Mouse (Mus musculus) mouse embryonic stem cell (cell line): ENCODE measurements around the gene 1700011L22Rik.

Experiments
- in situ Hi-C, 2 experiments: fragments of 300-500 bp; cut with MboI; formaldehyde crosslinking; loops; 1 replicate in 1 of 2; 3 replicates in 1 of 2; pipeline ENCODE4 v1.14.3; 2019 to 2020; ENCODE audit warnings: low sequenced_read_pairs in 2 of 2, low pct_unique_long_range_greater_than_20kb in 1 of 2, mixed read lengths in 1 of 2; ENCODE audit not compliant: unreplicated experiment in 1 of 2

1700011L22Rik gene

DNA sequence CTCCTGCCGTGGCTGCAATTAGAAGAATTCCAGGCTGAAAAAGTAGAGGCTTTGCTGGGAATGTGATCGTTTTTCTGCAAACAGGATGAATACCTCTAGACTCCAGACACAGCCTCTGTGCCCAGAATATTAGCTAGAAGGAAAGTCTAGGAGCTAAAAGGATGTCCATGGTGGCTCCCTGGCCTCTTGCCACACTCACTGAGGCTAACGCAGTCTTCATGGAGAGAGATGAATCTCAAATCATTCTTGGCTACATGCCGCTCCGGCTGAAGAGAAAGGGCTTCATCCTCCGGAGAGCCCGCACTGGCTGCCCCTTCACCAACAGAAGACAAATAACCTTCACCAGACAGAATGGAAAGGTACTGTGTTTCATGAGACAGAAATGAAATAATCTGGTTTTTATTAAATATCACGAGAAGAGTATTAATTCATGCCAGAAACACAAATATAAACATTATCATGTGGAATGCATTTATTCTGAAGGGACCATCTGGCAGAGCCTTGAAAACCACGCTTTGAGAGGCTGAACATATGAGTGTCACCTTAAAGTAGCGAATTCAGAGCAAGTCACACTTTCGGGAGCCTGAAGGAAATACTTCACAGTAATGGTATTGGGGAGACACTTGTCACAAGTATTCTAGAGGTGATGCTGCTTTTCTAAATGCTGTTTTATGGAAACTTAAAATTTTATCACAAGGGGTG, 46.8 kb downstream of the 1700011L22Rik start:
- in situ Hi-C loops: no loop called here

- in situ Hi-C loops: no loop called here
Measured at GRCm38 (mm10) chr8:79198675-79199074, 49.7 kb downstream of the 1700011L22Rik start.

DNA sequence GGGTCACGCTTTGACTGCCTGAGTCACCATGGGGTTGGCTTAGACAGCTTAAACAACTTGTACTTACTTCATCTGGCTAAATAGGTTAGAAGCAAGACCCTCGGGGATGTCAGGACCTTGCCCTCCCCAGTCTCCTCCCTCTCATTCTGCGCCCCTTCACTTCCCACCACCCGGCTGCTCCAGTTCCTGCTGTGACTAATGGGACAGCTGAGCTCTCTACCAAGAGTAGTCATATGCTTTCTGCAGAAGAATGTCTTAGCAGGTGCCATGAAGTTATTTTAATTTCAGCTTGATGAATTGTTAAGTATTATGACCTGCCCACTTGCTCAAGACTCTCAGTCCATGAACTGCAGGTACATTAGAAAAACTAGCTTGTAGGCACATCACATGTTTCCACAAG, 51.9 kb downstream of the 1700011L22Rik start:
- in situ Hi-C loops: no loop called here

- in situ Hi-C loops: no loop called here
Measured at GRCm38 (mm10) chr8:79190071-79190470, 58.3 kb downstream of the 1700011L22Rik start.

- in situ Hi-C loops: no loop called here
Measured at GRCm38 (mm10) chr8:79185488-79185887, 62.9 kb downstream of the 1700011L22Rik start.

DNA sequence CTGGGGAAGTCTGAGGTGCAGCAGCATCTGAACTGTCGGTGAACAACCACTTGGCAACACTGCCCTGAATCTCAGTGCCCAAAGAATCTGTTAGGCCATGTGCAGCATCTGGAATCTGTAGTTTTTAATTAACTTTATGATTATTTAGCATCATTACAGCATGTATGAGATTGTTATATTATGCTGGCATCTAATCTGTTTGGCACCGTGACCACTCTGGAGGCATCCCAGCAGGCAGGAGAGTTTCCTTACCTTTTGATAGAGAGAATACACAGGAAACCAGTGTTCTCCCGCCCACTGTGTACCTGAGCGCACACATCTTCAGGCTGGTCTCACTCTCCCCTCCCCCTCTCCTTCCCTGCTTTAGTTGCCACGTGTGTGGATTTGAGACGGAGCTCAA, 68.7 kb downstream of the 1700011L22Rik start:
- in situ Hi-C loops: no loop called here

DNA sequence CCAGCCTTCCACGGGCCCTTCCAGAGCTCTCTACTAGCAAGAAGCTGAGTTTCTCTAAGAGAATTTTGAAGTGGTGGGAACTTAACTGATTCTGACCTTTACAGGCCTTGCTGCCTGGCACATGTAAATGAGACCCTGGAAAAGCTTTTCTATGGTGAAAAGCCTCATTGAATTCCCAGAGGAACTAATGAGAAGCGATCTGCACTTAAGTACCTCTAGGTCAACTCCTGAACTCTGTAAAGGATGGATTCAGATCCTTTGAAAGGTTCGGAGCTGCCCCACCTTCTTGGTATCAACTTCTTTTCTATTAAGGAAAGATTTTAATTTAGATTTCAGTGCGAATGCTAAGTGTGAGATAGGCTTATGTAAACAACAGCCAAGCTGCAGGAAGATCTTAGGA, 72.4 kb downstream of the 1700011L22Rik start:
- in situ Hi-C loops: no loop called here

DNA sequence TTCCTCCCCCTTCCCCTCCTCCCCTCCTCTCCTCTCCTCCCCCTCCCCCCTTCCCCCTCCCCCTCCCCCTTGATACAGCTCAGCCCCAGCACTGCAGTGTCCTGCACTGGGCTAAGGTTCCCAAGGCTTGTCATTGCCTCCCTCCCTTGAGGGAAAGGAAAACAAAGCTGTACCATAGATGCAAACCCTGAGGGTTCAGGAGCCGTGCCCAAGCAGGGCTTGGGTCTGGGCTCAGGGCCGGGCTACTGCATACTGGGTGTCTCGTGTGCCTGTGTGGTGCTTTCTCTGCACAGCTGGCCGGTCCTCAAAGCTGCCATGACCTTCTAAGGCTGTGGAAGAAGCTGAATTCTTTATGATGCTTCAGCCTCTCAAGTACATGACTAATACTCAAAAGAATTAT, 74.8 kb downstream of the 1700011L22Rik start:
- in situ Hi-C loops: no loop called here

GRCm38 (mm10) chr8:79165276-79165675, 83.1 kb downstream of the 1700011L22Rik start:
- in situ Hi-C loops: no loop called here

GRCm38 (mm10) chr8:79164336-79164735, 84.0 kb downstream of the 1700011L22Rik start:
- in situ Hi-C loops: no loop called here

DNA sequence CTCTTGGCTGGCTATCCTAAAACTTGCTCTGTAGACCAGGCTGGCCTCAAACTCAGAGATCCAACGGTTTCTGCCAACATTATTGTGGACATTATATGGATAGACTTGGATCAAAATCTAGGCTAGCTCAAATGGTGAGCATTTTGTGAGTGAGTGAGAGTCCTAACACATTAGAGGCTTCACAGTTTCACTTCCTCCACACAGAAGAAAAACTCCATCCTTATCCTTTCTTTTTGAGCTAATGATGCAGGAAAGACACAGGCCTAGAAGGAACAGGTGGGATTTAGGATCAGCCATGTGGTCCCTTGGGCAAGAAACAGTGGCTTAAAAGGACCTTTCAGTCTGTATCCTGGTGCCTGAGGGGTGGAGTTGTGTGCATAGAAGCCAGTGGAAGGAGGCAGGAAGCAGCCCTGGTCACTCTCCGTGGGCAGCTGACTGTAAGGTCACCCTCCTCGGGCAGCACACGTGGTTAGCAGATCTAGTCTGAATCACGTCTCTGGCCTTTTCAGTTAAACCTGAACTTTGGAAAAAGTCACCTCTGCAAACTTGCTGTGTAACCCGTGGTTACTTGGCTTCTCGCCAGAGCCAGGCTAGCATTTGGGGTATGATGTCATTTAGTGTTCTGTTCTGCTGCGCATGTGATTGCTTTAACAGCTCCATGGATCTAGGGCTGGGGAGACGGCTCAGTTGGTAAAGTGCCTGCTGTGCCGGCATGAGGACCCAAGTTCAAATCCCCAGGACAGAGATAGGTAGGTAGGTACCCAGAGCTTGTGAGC, 85.6 kb downstream of the 1700011L22Rik start:
- in situ Hi-C loops: no loop called here

DNA sequence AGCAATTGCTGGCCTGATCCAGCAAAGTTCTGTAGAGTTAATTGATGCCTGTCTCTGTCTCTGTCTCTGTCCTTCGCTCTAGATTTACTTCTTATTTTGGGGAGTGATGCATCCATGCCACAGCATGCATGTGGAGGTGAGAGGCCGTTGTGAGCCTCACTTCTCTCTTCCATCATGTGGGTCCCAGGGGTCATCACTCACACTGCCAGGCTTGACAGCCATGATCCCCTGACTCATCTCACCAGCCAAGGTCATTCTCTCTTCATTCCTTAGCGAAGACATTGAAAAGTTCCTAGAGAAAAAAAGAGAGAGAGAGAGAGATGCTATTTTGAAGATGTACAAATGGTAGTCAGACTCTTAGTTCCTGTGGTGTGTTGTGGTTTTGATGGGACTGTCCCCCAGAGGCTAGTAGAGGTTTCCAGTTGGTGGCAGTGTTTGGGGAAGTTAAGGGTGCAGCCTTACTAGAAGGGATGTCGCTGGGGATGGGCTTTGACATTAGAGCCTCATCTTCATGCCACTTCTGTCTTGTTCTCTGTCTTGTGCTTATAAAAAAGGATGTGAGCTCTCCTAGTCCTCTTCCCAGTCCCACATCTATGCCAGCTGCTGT, 87.1 kb downstream of the 1700011L22Rik start:
- in situ Hi-C loops: no loop called here
